ENCODE assay signal across 17 mouse cellular contexts in genomic region chr7:144285912-144286311, GRCm38 (mm10).
A peak's percentile ranks its signal among the peaks of the same experiment; 100 is the strongest.
DNase-seq lines count a peak whose midpoint lies in the region; ATAC-seq and TF ChIP-seq lines count a peak whose summit lies in the region.
"Had no signal": no experiment of that assay in that cellular context is flagged by ENCODE, and none has a peak within 500 bp of the region (broad histone marks: within the 10 kb centered on the region; RNA-seq: fewer than 3 reads in every experiment).

No protein-coding gene starts in this region.

- peaks cover 52% of the 10 kb centered on the region for H3K4me1 ChIP-seq in forebrain, embryonic 15.5 days
- peaks cover 46% of the 10 kb centered on the region for H3K4me1 ChIP-seq in midbrain, embryonic 10.5 days
- H3K4me1 ChIP-seq in neural tube, embryonic 15.5 days = peaks cover 81% of the 10 kb centered on the region
- H3K4me1 ChIP-seq: liver, embryonic 15.5 days had no signal

- ATAC-seq in forebrain, embryonic 15.5 days (replicated peaks) = no peak
- no peak for ATAC-seq in neural tube, embryonic 15.5 days (ENCODE audit: low FRiP score)

- peak overlapping the region; percentile 96 for H3K27ac ChIP-seq in layer of hippocampus, adult 2 months
- no peak overlapping the region for H3K27ac ChIP-seq in forebrain, embryonic 15.5 days (replicated peaks)
- H3K27ac ChIP-seq in midbrain, embryonic 10.5 days (replicated peaks) = 0 out of 2 replicates have a peak overlapping the region, but pooled peaks have one; percentile 97
- peak overlapping the region; percentile 93 for H3K27ac ChIP-seq in neural tube, embryonic 15.5 days (replicated peaks)
- H3K27ac ChIP-seq: heart, adult 2 months; limb, embryonic 10.5 days; liver, embryonic 15.5 days had no signal

- H3K9me3 ChIP-seq in forebrain, embryonic 15.5 days = no peaks in the 10 kb centered on the region
- H3K9me3 ChIP-seq in midbrain, embryonic 10.5 days (replicated peaks) = no peaks in the 10 kb centered on the region
- no peaks in the 10 kb centered on the region for H3K9me3 ChIP-seq in neural tube, embryonic 15.5 days (replicated peaks)
- H3K9me3 ChIP-seq: G1E; limb, embryonic 10.5 days; liver, embryonic 15.5 days had no signal

- H3K36me3 ChIP-seq in forebrain, embryonic 15.5 days = no peaks in the 10 kb centered on the region
- H3K36me3 ChIP-seq in midbrain, embryonic 10.5 days = no peaks in the 10 kb centered on the region
- no peaks in the 10 kb centered on the region for H3K36me3 ChIP-seq in neural tube, embryonic 15.5 days
- H3K36me3 ChIP-seq: G1E; limb, embryonic 10.5 days; liver, embryonic 15.5 days had no signal

- no peaks in the 10 kb centered on the region for H3K27me3 ChIP-seq in forebrain, embryonic 15.5 days
- H3K27me3 ChIP-seq in midbrain, embryonic 10.5 days (ENCODE audit: low read depth, poor library complexity, severe bottlenecking) = peaks cover 6% of the 10 kb centered on the region; the same call in 1 of the 2 replicates
- H3K27me3 ChIP-seq in neural tube, embryonic 15.5 days (replicated peaks) = no peaks in the 10 kb centered on the region

- H3K4me2 ChIP-seq in forebrain, embryonic 15.5 days (replicated peaks) = peak overlapping the region; percentile 93
- peak overlapping the region; percentile 87 for H3K4me2 ChIP-seq in neural tube, embryonic 15.5 days
- H3K4me2 ChIP-seq: liver, embryonic 15.5 days had no signal

- H3K9ac ChIP-seq in forebrain, embryonic 15.5 days (replicated peaks) = 0 out of 2 replicates have a peak overlapping the region, but pooled peaks have one; percentile 79
- H3K9ac ChIP-seq in neural tube, embryonic 15.5 days (replicated peaks) = peak overlapping the region; percentile 63
- H3K9ac ChIP-seq: liver, embryonic 15.5 days had no signal

- peak overlapping the region; percentile 78 for H3K4me3 ChIP-seq in layer of hippocampus, adult 2 months
- H3K4me3 ChIP-seq in forebrain, embryonic 15.5 days = peak overlapping the region; percentile 67
- peak overlapping the region; percentile 79 for H3K4me3 ChIP-seq in midbrain, embryonic 10.5 days
- peak overlapping the region; percentile 48 for H3K4me3 ChIP-seq in neural tube, embryonic 15.5 days (replicated peaks)
- H3K4me3 ChIP-seq: heart, adult 2 months; limb, embryonic 10.5 days; liver, embryonic 15.5 days had no signal

- WGBS in forebrain, embryonic 15.5 days = 61% methylated on average over 4 of the region's 4 CpGs
- 75% methylated on average over 4 of the region's 4 CpGs for WGBS in midbrain, embryonic 10.5 days
- 67% methylated on average over 4 of the region's 4 CpGs for WGBS in neural tube, embryonic 15.5 days

- no peak for TF ChIP-seq CTCF in layer of hippocampus, adult 2 months (conservative IDR thresholded peaks at IDR 0.05)

- no peak for DNase-seq in layer of hippocampus, adult 2 months (ENCODE audit: low spot score in 2 of 2)
- no peak for DNase-seq in layer of hippocampus, adult 11-12 months (ENCODE audit: low spot score)
- no peak for DNase-seq in midbrain, embryonic 10.5 days (ENCODE audit: low spot score)
- DNase-seq in spleen, adult 18-20 months = no peak
- DNase-seq in adrenal gland, adult 18-20 months (ENCODE audit: low spot score in 2 of 2) = no peak
- DNase-seq in left cerebral cortex, adult 9 months (ENCODE audit: low spot score in 2 of 2) = no peak
- DNase-seq: adrenal gland, postnatal 36 days; B cell, adult 2 months; heart, adult 2 months; heart, postnatal 14 days; kidney, adult 9 months; layer of hippocampus, adult 9-11 months had no signal
